Mouse (Mus musculus): Measurements from ENCODE around the gene Lzts2.

- TF ChIP-seq GATA1 (IDR thresholded peaks at IDR 0.05; ENCODE audit: low read length) (no peak), TAL1 (IDR thresholded peaks at IDR 0.05; ENCODE audit: low read length) (no peak)
These were observed 10.3 kb upstream of the Lzts2 start for GRCm38 (mm10) chr19:45003740-45004516.

Data from erythroblast, embryonic 14.5 days (primary cell).